Mouse (Mus musculus): ENCODE measurements around the gene Cdh18. TPM values are rescaled to one million over a fixed set of nuclear protein-coding genes. Genes with fewer than 3 reads are reported as not detected.

Gene Cdh18
- total and polyA plus RNA-seq, 2 experiments from 2014 or later = 0.15 TPM; not detected in 1

- DNase-seq (ENCODE audit: low spot score) (no peak), ATAC-seq (ENCODE audit: insufficient read depth, low read depth) (no peak)
- Histone ChIP-seq H3K27me3 (ENCODE audit: control insufficient read depth, insufficient read depth, low read length) (no peaks in the 10 kb centered on the region), H3K4me2 (ENCODE audit: low read depth, low read length) (no peak overlapping the region), H3K4me1 (ENCODE audit: control insufficient read depth, insufficient read depth) (no peaks in the 10 kb centered on the region), H3K9ac (replicated peaks; ENCODE audit: low read depth, low read length) (no peak overlapping the region), H3K27ac (ENCODE audit: low read depth) (no peak overlapping the region), H3K36me3 (replicated peaks; ENCODE audit: control insufficient read depth, insufficient read depth, low read length) (no peaks in the 10 kb centered on the region), H3K4me3 (ENCODE audit: low read depth, low read length) (no peak overlapping the region), H3K9me3 (replicated peaks; ENCODE audit: control insufficient read depth, low read length) (no peaks in the 10 kb centered on the region)
- TF ChIP-seq EP300 (IDR thresholded peaks at IDR 0.05; ENCODE audit: low read depth) (no peak), CTCF (IDR thresholded peaks at IDR 0.05; ENCODE audit: low read depth) (no peak)
- WGBS = 41% methylated on average over 1 of the region's 1 CpGs
These were observed 321.9 kb downstream of the Cdh18 start for GRCm38 (mm10) chr15:22870679-22871078.

GRCm38 (mm10) chr15:22897724-22898123 lies 348.9 kb downstream of the Cdh18 start:
- no peaks in the 10 kb centered on the region for H3K27me3 ChIP-seq (ENCODE audit: control insufficient read depth, insufficient read depth, low read length)
- no peak overlapping the region for H3K27ac ChIP-seq (ENCODE audit: low read depth)
- H3K9me3 ChIP-seq (replicated peaks; ENCODE audit: control insufficient read depth, low read length) = no peaks in the 10 kb centered on the region
- H3K4me1 ChIP-seq (ENCODE audit: control insufficient read depth, insufficient read depth) = no peaks in the 10 kb centered on the region
- ATAC-seq (ENCODE audit: insufficient read depth, low read depth) = no peak
- H3K9ac ChIP-seq (replicated peaks; ENCODE audit: low read depth, low read length) = no peak overlapping the region
- no peak overlapping the region for H3K4me3 ChIP-seq (ENCODE audit: low read depth, low read length)
- TF ChIP-seq EP300 (IDR thresholded peaks at IDR 0.05; ENCODE audit: low read depth) (no peak), CTCF (IDR thresholded peaks at IDR 0.05; ENCODE audit: low read depth) (no peak)
- H3K4me2 ChIP-seq (ENCODE audit: low read depth, low read length) = 0 out of 2 replicates have a peak overlapping the region, but pooled peaks have one; percentile 16
- no peaks in the 10 kb centered on the region for H3K36me3 ChIP-seq (replicated peaks; ENCODE audit: control insufficient read depth, insufficient read depth, low read length)
- no peak for DNase-seq (ENCODE audit: low spot score)
- 44% methylated on average over 4 of the region's 4 CpGs for WGBS

- Histone ChIP-seq H3K36me3 (replicated peaks; ENCODE audit: control insufficient read depth, insufficient read depth, low read length) (no peaks in the 10 kb centered on the region), H3K4me2 (ENCODE audit: low read depth, low read length) (0 out of 2 replicates have a peak overlapping the region, but pooled peaks have one; percentile 16), H3K27me3 (ENCODE audit: control insufficient read depth, insufficient read depth, low read length) (no peaks in the 10 kb centered on the region), H3K9me3 (replicated peaks; ENCODE audit: control insufficient read depth, low read length) (no peaks in the 10 kb centered on the region), H3K4me3 (ENCODE audit: low read depth, low read length) (no peak overlapping the region), H3K4me1 (ENCODE audit: control insufficient read depth, insufficient read depth) (no peaks in the 10 kb centered on the region), H3K9ac (replicated peaks; ENCODE audit: low read depth, low read length) (no peak overlapping the region), H3K27ac (ENCODE audit: low read depth) (no peak overlapping the region)
- DNase-seq (ENCODE audit: low spot score) (no peak), ATAC-seq (ENCODE audit: insufficient read depth, low read depth) (no peak)
- TF ChIP-seq CTCF (IDR thresholded peaks at IDR 0.05; ENCODE audit: low read depth) (no peak), EP300 (IDR thresholded peaks at IDR 0.05; ENCODE audit: low read depth) (no peak)
- WGBS = 39% methylated on average over 4 of the region's 4 CpGs
These were observed 349.4 kb downstream of the Cdh18 start for GRCm38 (mm10) chr15:22898208-22898607.

GRCm38 (mm10) chr15:22914444-22914843 lies 365.6 kb downstream of the Cdh18 start:
- Histone ChIP-seq H3K4me3 (ENCODE audit: low read depth, low read length) (no peak overlapping the region), H3K4me1 (ENCODE audit: control insufficient read depth, insufficient read depth) (no peaks in the 10 kb centered on the region), H3K9me3 (replicated peaks; ENCODE audit: control insufficient read depth, low read length) (no peaks in the 10 kb centered on the region), H3K9ac (replicated peaks; ENCODE audit: low read depth, low read length) (no peak overlapping the region), H3K27me3 (ENCODE audit: control insufficient read depth, insufficient read depth, low read length) (no peaks in the 10 kb centered on the region), H3K4me2 (ENCODE audit: low read depth, low read length) (no peak overlapping the region), H3K27ac (ENCODE audit: low read depth) (no peak overlapping the region), H3K36me3 (replicated peaks; ENCODE audit: control insufficient read depth, insufficient read depth, low read length) (no peaks in the 10 kb centered on the region)
- TF ChIP-seq EP300 (IDR thresholded peaks at IDR 0.05; ENCODE audit: low read depth) = no peak
- TF ChIP-seq CTCF (IDR thresholded peaks at IDR 0.05; ENCODE audit: low read depth) = no peak
- ATAC-seq (ENCODE audit: insufficient read depth, low read depth) (no peak), DNase-seq (ENCODE audit: low spot score) (no peak)

GRCm38 (mm10) chr15:22934293-22934692 lies 385.5 kb downstream of the Cdh18 start:
- Histone ChIP-seq H3K27ac (ENCODE audit: low read depth) (no peak overlapping the region), H3K9ac (replicated peaks; ENCODE audit: low read depth, low read length) (no peak overlapping the region), H3K36me3 (replicated peaks; ENCODE audit: control insufficient read depth, insufficient read depth, low read length) (no peaks in the 10 kb centered on the region), H3K4me2 (ENCODE audit: low read depth, low read length) (no peak overlapping the region), H3K4me3 (ENCODE audit: low read depth, low read length) (no peak overlapping the region), H3K9me3 (replicated peaks; ENCODE audit: control insufficient read depth, low read length) (no peaks in the 10 kb centered on the region), H3K27me3 (ENCODE audit: control insufficient read depth, insufficient read depth, low read length) (no peaks in the 10 kb centered on the region), H3K4me1 (ENCODE audit: control insufficient read depth, insufficient read depth) (no peaks in the 10 kb centered on the region)
- TF ChIP-seq EP300 (IDR thresholded peaks at IDR 0.05; ENCODE audit: low read depth) (no peak), CTCF (IDR thresholded peaks at IDR 0.05; ENCODE audit: low read depth) (no peak)
- DNase-seq (ENCODE audit: low spot score) = no peak
- ATAC-seq (ENCODE audit: insufficient read depth, low read depth) = no peak
- 57% methylated on average over 4 of the region's 4 CpGs for WGBS

- H3K36me3 ChIP-seq (replicated peaks; ENCODE audit: control insufficient read depth, insufficient read depth, low read length) = no peaks in the 10 kb centered on the region
- H3K4me1 ChIP-seq (ENCODE audit: control insufficient read depth, insufficient read depth) = no peaks in the 10 kb centered on the region
- no peak overlapping the region for H3K4me3 ChIP-seq (ENCODE audit: low read depth, low read length)
- DNase-seq (ENCODE audit: low spot score) (no peak), ATAC-seq (ENCODE audit: insufficient read depth, low read depth) (no peak)
- no peak overlapping the region for H3K4me2 ChIP-seq (ENCODE audit: low read depth, low read length)
- H3K9me3 ChIP-seq (replicated peaks; ENCODE audit: control insufficient read depth, low read length) = no peaks in the 10 kb centered on the region; the same call in 1 of the 2 replicates
- H3K9ac ChIP-seq (replicated peaks; ENCODE audit: low read depth, low read length) = no peak overlapping the region
- WGBS = 62% methylated on average over 1 of the region's 1 CpGs
- TF ChIP-seq CTCF (IDR thresholded peaks at IDR 0.05; ENCODE audit: low read depth) (no peak), EP300 (IDR thresholded peaks at IDR 0.05; ENCODE audit: low read depth) (no peak)
- no peaks in the 10 kb centered on the region for H3K27me3 ChIP-seq (ENCODE audit: control insufficient read depth, insufficient read depth, low read length)
- H3K27ac ChIP-seq (ENCODE audit: low read depth) = no peak overlapping the region
These were observed 398.4 kb downstream of the Cdh18 start for GRCm38 (mm10) chr15:22947234-22947633.
